Mouse (Mus musculus) ES-E14 (cell line): ENCODE data around the gene Map3k5.

Source experiments
- CHD2 ChIP-seq: IDR thresholded peaks from 2 replicates; pipeline ENCODE4 v1.6.1; 2014; ENCODE audit warnings: mild to moderate bottlenecking, low read depth, low read length, inconsistent platforms
- HCFC1 ChIP-seq: IDR thresholded peaks from 2 replicates; pipeline ENCODE4 v1.6.1; 2012; ENCODE audit warnings: low read length, inconsistent platforms, borderline replicate concordance; ENCODE audit not compliant: insufficient read depth
- ZC3H11A ChIP-seq: IDR thresholded peaks from 2 replicates; pipeline ENCODE4 v1.6.1; 2012; ENCODE audit warnings: low read depth, mild to moderate bottlenecking, inconsistent platforms, low read length, borderline replicate concordance

DNA sequence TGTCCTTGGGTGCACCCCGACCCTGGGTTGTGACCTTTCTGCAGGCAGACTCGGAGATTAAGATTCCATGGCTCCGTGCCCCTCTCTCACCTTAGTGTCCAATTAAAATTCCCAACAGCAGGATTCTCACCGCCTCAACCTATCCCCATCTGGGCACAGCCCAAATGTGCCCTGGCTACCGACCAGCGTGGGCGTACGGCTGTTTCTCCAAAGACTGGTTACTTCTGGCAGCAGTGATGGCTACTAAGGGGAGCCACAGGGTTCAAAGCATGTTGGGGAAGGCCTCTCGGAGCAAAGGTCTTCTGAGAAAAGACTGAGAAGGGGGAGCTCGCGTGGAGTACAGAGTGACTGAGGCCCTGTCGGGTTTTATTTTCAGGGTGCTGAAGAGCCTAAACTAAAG lies 190.3 kb downstream of the Map3k5 start:
- no peak for TF ChIP-seq ZC3H11A
- TF ChIP-seq CHD2 = no peak
- TF ChIP-seq HCFC1 = no peak
